ENCODE assay signal across 19 mouse cellular contexts in the genomic region with DNA sequence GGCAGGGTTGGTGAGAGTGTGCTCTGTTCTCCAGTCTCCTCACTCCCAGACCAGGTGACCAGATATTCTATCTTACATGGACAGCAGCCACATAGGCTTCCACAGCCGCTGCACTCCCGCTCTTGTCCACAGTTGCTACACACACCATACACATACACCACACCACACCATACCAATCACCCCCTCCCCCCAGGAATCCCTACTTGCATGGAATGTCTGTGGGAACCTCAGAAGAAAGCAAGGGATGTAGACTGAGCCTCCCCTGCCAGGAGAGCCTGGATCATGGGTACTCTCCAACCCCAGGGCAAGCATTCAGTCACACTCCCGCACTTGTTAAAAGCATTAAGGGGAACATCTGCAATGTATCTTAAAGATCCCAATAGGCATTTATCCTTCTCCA.
"Had no signal": no experiment of that assay in that cellular context is flagged by ENCODE, and none has a peak within 500 bp of the region (broad histone marks: within the 10 kb centered on the region; RNA-seq: fewer than 3 reads in every experiment).

No protein-coding gene starts in this region.

- H3K4me1 ChIP-seq: midbrain, embryonic 13.5 days; stomach, embryonic 15.5 days had no signal

- DNase-seq: left cerebral cortex, postnatal 4 days; liver, postnatal 0 days; lung, embryonic 14.5 days; right cerebral cortex, postnatal 25 days; spleen, adult 18-20 months; thymus, adult 2 months; thymus, postnatal 14 days; thymus, postnatal 4 days had no signal

- H3K9ac ChIP-seq: kidney, embryonic 15.5 days; limb, embryonic 12.5 days; limb, embryonic 15.5 days; liver, embryonic 14.5 days; liver, postnatal 0 days; lung, embryonic 14.5 days; midbrain, embryonic 13.5 days; stomach, embryonic 15.5 days had no signal

- H3K27me3 ChIP-seq: kidney, embryonic 15.5 days; limb, embryonic 12.5 days; limb, embryonic 15.5 days; midbrain, embryonic 13.5 days; stomach, embryonic 15.5 days had no signal

- H3K4me3 ChIP-seq: kidney, embryonic 15.5 days; limb, embryonic 12.5 days; limb, embryonic 15.5 days; midbrain, embryonic 10.5 days; midbrain, embryonic 13.5 days; myocyte; stomach, embryonic 15.5 days had no signal

- H3K27ac ChIP-seq: kidney, embryonic 15.5 days; limb, embryonic 12.5 days; limb, embryonic 15.5 days; liver, embryonic 14.5 days; macrophage; midbrain, embryonic 10.5 days; midbrain, embryonic 13.5 days; stomach, embryonic 15.5 days had no signal

- H3K36me3 ChIP-seq: kidney, embryonic 15.5 days; limb, embryonic 12.5 days; limb, embryonic 15.5 days; midbrain, embryonic 10.5 days; midbrain, embryonic 13.5 days; stomach, embryonic 15.5 days had no signal

- H3K9me3 ChIP-seq: kidney, embryonic 15.5 days; limb, embryonic 15.5 days; midbrain, embryonic 13.5 days; stomach, embryonic 15.5 days had no signal

- H3K4me2 ChIP-seq: kidney, embryonic 15.5 days; limb, embryonic 12.5 days; limb, embryonic 15.5 days; liver, embryonic 11.5 days; lung, embryonic 14.5 days; midbrain, embryonic 13.5 days; stomach, embryonic 15.5 days had no signal

- ATAC-seq: liver, postnatal 0 days; midbrain, embryonic 13.5 days; midbrain, embryonic 16.5 days had no signal
